Mouse (Mus musculus) liver, adult 2 months (tissue): ENCODE measurements around the gene Syn3. TPM values are rescaled to one million over a fixed set of nuclear protein-coding genes. Genes with fewer than 3 reads are reported as not detected.

Source experiments
- DNase-seq: peaks from one replicate; pipeline ENCODE4 v3.0.0-alpha.2; 2011; ENCODE audit warnings: low read depth, low spot score; ENCODE audit errors: extremely low read depth
- H3K27ac ChIP-seq: fragments of 200-500 bp; replicated peaks from 2 replicates; pipeline ENCODE4 v1.5.1; 2012; ENCODE audit warnings: low read depth, mild to moderate bottlenecking, control low read depth, inconsistent platforms, low read length; ENCODE audit not compliant: insufficient read depth
- H3K27me3 ChIP-seq: fragments of 200-500 bp; 2 replicates; pipeline ENCODE4 v1.6.1; 2012; ENCODE audit warnings: mild to moderate bottlenecking, moderate library complexity, low read length, inconsistent platforms; ENCODE audit not compliant: control insufficient read depth, insufficient read depth
- H3K36me3 ChIP-seq: fragments of 200-500 bp; 2 replicates; pipeline ENCODE4 v1.6.1; 2012; ENCODE audit warnings: low read length, inconsistent platforms; ENCODE audit not compliant: control insufficient read depth, insufficient read depth
- H3K4me1 ChIP-seq: fragments of 200-500 bp; 2 replicates; pipeline ENCODE4 v1.6.1; 2011; ENCODE audit warnings: low read length; ENCODE audit not compliant: control insufficient read depth, insufficient read depth
- H3K4me3 ChIP-seq: fragments of 200-500 bp; 2 replicates; pipeline ENCODE4 v1.5.1; 2011; ENCODE audit warnings: low read depth, mild to moderate bottlenecking, control low read depth, low read length, moderate library complexity; ENCODE audit not compliant: insufficient read depth
- H3K79me2 ChIP-seq: fragments of 200-500 bp; 2 replicates; pipeline ENCODE4 v1.6.1; 2012; ENCODE audit warnings: inconsistent platforms, mild to moderate bottlenecking, low read length, moderate library complexity; ENCODE audit not compliant: control insufficient read depth, insufficient read depth
- H3K9ac ChIP-seq: fragments of 200-500 bp; 2 replicates; pipeline ENCODE4 v1.6.1; 2012; ENCODE audit warnings: low read depth, mild to moderate bottlenecking, control low read depth, inconsistent platforms, low read length
- CTCF ChIP-seq: fragments of 200-500 bp; IDR thresholded peaks from 2 replicates; pipeline ENCODE4 v1.5.1; 2011; ENCODE audit warnings: low read depth, low read length, control low read depth
- POLR2A ChIP-seq: fragments of 200-500 bp; IDR thresholded peaks from 2 replicates; pipeline ENCODE4 v1.6.1; 2011; ENCODE audit warnings: low read length, control low read depth; ENCODE audit not compliant: insufficient read depth; ENCODE audit errors: extremely low read depth
- WGBS: fragments of 180-500 bp; shearing (Covaris S2); methylation state at CpG from one replicate; pipeline ENCODE4 v1.1.7; 2018; 5-methylcytosine and 5-hydroxymethylcytosine counted together
- polyA plus RNA-seq: library from polyadenylated mRNA; depleted of rRNA; stranded (reverse); fragments of >200 nt; gene quantifications from 2 replicates; pipeline ENCODE4 v1.2.3, GENCODE M21; 2012; rRNA removed
- total RNA-seq: library from RNA; depleted of rRNA; stranded (reverse); fragments of >200 nt; gene quantifications from 2 replicates; pipeline ENCODE4 v1.2.3, GENCODE M21; 2014; rRNA removed

The Syn3 gene
- total and polyA plus RNA-seq, 2 experiments: 0.81 to 0.83 TPM

DNA sequence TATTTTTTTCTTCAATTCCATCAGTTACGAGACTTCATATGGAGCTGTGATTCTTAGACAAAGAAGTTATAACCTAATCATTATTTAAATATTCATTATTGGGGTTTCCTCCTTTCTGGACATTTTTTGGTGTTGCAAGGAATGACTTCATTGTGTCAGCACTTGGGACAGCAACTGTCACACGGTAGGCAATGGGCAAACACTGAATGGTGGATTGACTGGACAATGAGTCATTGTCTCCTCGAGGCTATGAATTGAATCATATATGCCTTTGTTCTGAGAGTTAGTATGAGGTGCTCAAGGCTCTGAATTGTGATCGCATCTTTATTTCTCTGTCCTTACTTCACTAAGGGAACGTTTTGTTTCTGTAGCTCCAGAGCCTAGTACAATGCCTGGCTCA, 492.2 kb downstream of the Syn3 start:
- Histone ChIP-seq H3K9ac (no peak overlapping the region), H3K36me3 (no peaks in the 10 kb centered on the region), H3K4me1 (no peaks in the 10 kb centered on the region), H3K27ac (no peak overlapping the region), H3K79me2 (no peaks in the 10 kb centered on the region), H3K27me3 (no peaks in the 10 kb centered on the region), H3K4me3 (no peak overlapping the region)
- no peak for DNase-seq
- no peak for TF ChIP-seq POLR2A
- no peak for TF ChIP-seq CTCF
- 82% methylated on average over 5 of the region's 5 CpGs for WGBS

Other genes starting within 250 kb of the Syn3 start
- 12.8 and 17.6 TPM in 2 replicates for gene Timp3, start 198.5 kb downstream of the Syn3 start, total RNA-seq
- gene Timp3, start 198.5 kb downstream of the Syn3 start, polyA plus RNA-seq: 5.2 and 5.6 TPM in 2 replicates
- 777 and 830 TPM in 2 replicates for gene Hsp90b1, start 206.6 kb upstream of the Syn3 start, total RNA-seq
- 78.7 and 83.0 TPM in 2 replicates for gene Hsp90b1, start 206.6 kb upstream of the Syn3 start, polyA plus RNA-seq
- 0.87 and 1.0 TPM in 2 replicates for gene Ttc41, start 206.9 kb upstream of the Syn3 start, total RNA-seq
- 0.77 and 1.1 TPM in 2 replicates for gene Ttc41, start 206.9 kb upstream of the Syn3 start, polyA plus RNA-seq